Mouse (Mus musculus): Measurements from ENCODE around the gene Hnrnpu. TPM values are rescaled to one million over a fixed set of nuclear protein-coding genes. Genes with fewer than 3 reads are reported as not detected.
"Not testable (repeated sequence)": the region's sequence is repeated elsewhere in the genome, so short reads cannot be mapped to it uniquely, and the experiment has no call there.

The Hnrnpu gene
- total RNA-seq (2022), result 100 to 1,000 TPM; 359 to 418 (median 395) TPM

GRCm38 (mm10) chr1:178337551-178338317 lies at the start of gene Hnrnpu:
TSS of gene Hnrnpu (minus strand) at chr1:178337797.
- peak; percentile 95 to 96 for DNase-seq (ENCODE audit: low spot score in 2 of 2)

- DNase-seq (ENCODE audit: low spot score in 2 of 2), result no peak
Observed at GRCm38 (mm10) chr1:178382165-178382564, 44.6 kb upstream of the Hnrnpu start.

- no peak for DNase-seq (ENCODE audit: low spot score in 2 of 2)
Observed at GRCm38 (mm10) chr1:178379224-178379623, 41.6 kb upstream of the Hnrnpu start.

- DNase-seq (ENCODE audit: low spot score in 2 of 2), result no peak
Observed at GRCm38 (mm10) chr1:178378115-178378514, 40.5 kb upstream of the Hnrnpu start.

GRCm38 (mm10) chr1:178376907-178377306 lies 39.3 kb upstream of the Hnrnpu start:
- no peak for DNase-seq (ENCODE audit: low spot score in 2 of 2)

- no peak for DNase-seq (ENCODE audit: low spot score in 2 of 2)
Observed at GRCm38 (mm10) chr1:178376061-178376460, 38.5 kb upstream of the Hnrnpu start.

- DNase-seq (ENCODE audit: low spot score in 2 of 2), result no peak
Observed at GRCm38 (mm10) chr1:178375381-178375780, 37.8 kb upstream of the Hnrnpu start.

GRCm38 (mm10) chr1:178372681-178373080 lies 35.1 kb upstream of the Hnrnpu start:
- DNase-seq (ENCODE audit: low spot score in 2 of 2), result no peak

- no peak for DNase-seq (ENCODE audit: low spot score in 2 of 2)
Observed at GRCm38 (mm10) chr1:178369272-178369651, 31.7 kb upstream of the Hnrnpu start.

- DNase-seq (ENCODE audit: low spot score in 2 of 2), result peak; percentile 79 to 96
Observed at GRCm38 (mm10) chr1:178368548-178369271, 31.1 kb upstream of the Hnrnpu start.

- DNase-seq (ENCODE audit: low spot score in 2 of 2), result no peak
Observed at GRCm38 (mm10) chr1:178368121-178368520, 30.5 kb upstream of the Hnrnpu start.

GRCm38 (mm10) chr1:178365171-178365570 lies 27.6 kb upstream of the Hnrnpu start:
- no peak for DNase-seq (ENCODE audit: low spot score in 2 of 2)

GRCm38 (mm10) chr1:178360702-178361101 lies 23.1 kb upstream of the Hnrnpu start:
- DNase-seq (ENCODE audit: low spot score in 2 of 2), result no peak

GRCm38 (mm10) chr1:178360264-178360663 lies 22.7 kb upstream of the Hnrnpu start:
- no peak for DNase-seq (ENCODE audit: low spot score in 2 of 2)

GRCm38 (mm10) chr1:178357776-178358710 lies 20.4 kb upstream of the Hnrnpu start:
- DNase-seq (ENCODE audit: low spot score in 2 of 2), result peak; percentile 36 to 89

GRCm38 (mm10) chr1:178354576-178354975 lies 17.0 kb upstream of the Hnrnpu start:
- no peak for DNase-seq (ENCODE audit: low spot score in 2 of 2)

- DNase-seq (ENCODE audit: low spot score in 2 of 2), result no peak
Observed at GRCm38 (mm10) chr1:178351643-178352042, 14.0 kb upstream of the Hnrnpu start.

GRCm38 (mm10) chr1:178350792-178351191 lies 13.2 kb upstream of the Hnrnpu start:
- DNase-seq (ENCODE audit: low spot score in 2 of 2), result no peak

GRCm38 (mm10) chr1:178344071-178344805 lies 6.6 kb upstream of the Hnrnpu start:
- not testable (repeated sequence) for DNase-seq (ENCODE audit: low spot score in 2 of 2)

GRCm38 (mm10) chr1:178342612-178343011 lies 5.0 kb upstream of the Hnrnpu start:
- no peak for DNase-seq (ENCODE audit: low spot score in 2 of 2)

GRCm38 (mm10) chr1:178342063-178342462 lies 4.5 kb upstream of the Hnrnpu start:
- DNase-seq (ENCODE audit: low spot score in 2 of 2), result no peak
